Comparison of ENCODE assay signal across 8 mouse cellular contexts in genomic region chr13:89738776-89739695, GRCm38 (mm10). TPM values are rescaled to one million over a fixed set of nuclear protein-coding genes. Genes with fewer than 3 reads are reported as not detected.
DNase-seq lines count a peak whose midpoint lies in the region; ATAC-seq and TF ChIP-seq lines count a peak whose summit lies in the region.

No protein-coding gene starts in this region.

- no peak for TF ChIP-seq CTCF in CH12.LX (conservative IDR thresholded peaks at IDR 0.05 in 1 of 2, IDR thresholded peaks at IDR 0.05 in 1 of 2; ENCODE audit: low read depth in 2 of 2, low read length in 2 of 2)
- TF ChIP-seq CTCF in stomach, postnatal 0 days (IDR thresholded peaks at IDR 0.05; ENCODE audit: low read depth), result no peak

- H3K79me2 ChIP-seq in CH12.LX (replicated peaks; ENCODE audit: control insufficient read depth, extremely low read depth, insufficient read depth, poor library complexity, severe bottlenecking), result no peaks in the 10 kb centered on the region

- no peak for TF ChIP-seq RAD21 in CH12.LX (IDR thresholded peaks at IDR 0.05; ENCODE audit: low read depth, low read length)

- H3K4me2 ChIP-seq in CH12.LX (ENCODE audit: insufficient read depth, low read depth, poor library complexity, severe bottlenecking), result peak overlapping the region; percentile 97
- peak overlapping the region; percentile 91 for H3K4me2 ChIP-seq in heart, embryonic 14.5 days (ENCODE audit: low read length)
- H3K4me2 ChIP-seq in liver, embryonic 16.5 days (ENCODE audit: low read depth, low read length), result peak overlapping the region; percentile 64
- H3K4me2 ChIP-seq in neural tube, embryonic 11.5 days (ENCODE audit: low read depth), result peak overlapping the region; percentile 90
- H3K4me2 ChIP-seq in stomach, postnatal 0 days (replicated peaks; ENCODE audit: low read depth), result peak overlapping the region; percentile 98

- H3K36me3 ChIP-seq in CH12.LX (replicated peaks in 1 of 2; ENCODE audit: control insufficient read depth in 1 of 2, insufficient read depth in 1 of 2, low read length in 1 of 2), result peaks cover 0 to 3% of the 10 kb centered on the region in 2 experiments
- H3K36me3 ChIP-seq in forebrain, embryonic 10.5 days (replicated peaks), result no peaks in the 10 kb centered on the region
- H3K36me3 ChIP-seq in heart, embryonic 14.5 days (ENCODE audit: control insufficient read depth, insufficient read depth, low read length), result no peaks in the 10 kb centered on the region
- no peaks in the 10 kb centered on the region for H3K36me3 ChIP-seq in liver, embryonic 16.5 days (ENCODE audit: control insufficient read depth, insufficient read depth)
- no peaks in the 10 kb centered on the region for H3K36me3 ChIP-seq in neural tube, embryonic 11.5 days (ENCODE audit: control insufficient read depth, insufficient read depth, low read length)
- H3K36me3 ChIP-seq in stomach, postnatal 0 days (ENCODE audit: control insufficient read depth, insufficient read depth, low read length), result no peaks in the 10 kb centered on the region

- H3K9me3 ChIP-seq in CH12.LX (replicated peaks; ENCODE audit: low read length), result no peaks in the 10 kb centered on the region
- H3K9me3 ChIP-seq in forebrain, embryonic 10.5 days, result no peaks in the 10 kb centered on the region
- no peaks in the 10 kb centered on the region for H3K9me3 ChIP-seq in heart, embryonic 14.5 days (ENCODE audit: control insufficient read depth, low read length)
- no peaks in the 10 kb centered on the region for H3K9me3 ChIP-seq in liver, embryonic 16.5 days (replicated peaks; ENCODE audit: control insufficient read depth, low read length)
- no peaks in the 10 kb centered on the region for H3K9me3 ChIP-seq in neural tube, embryonic 11.5 days (ENCODE audit: control insufficient read depth, low read length)
- H3K9me3 ChIP-seq in stomach, postnatal 0 days (ENCODE audit: control insufficient read depth, low read length), result no peaks in the 10 kb centered on the region

- peak overlapping the region; percentile 25; the same call in 1 of the 2 replicates for H3K27ac ChIP-seq in CH12.LX (ENCODE audit: insufficient read depth, low read depth)
- H3K27ac ChIP-seq in forebrain, embryonic 10.5 days, result peak overlapping the region; percentile 95
- H3K27ac ChIP-seq in heart, embryonic 14.5 days (replicated peaks in 1 of 2; ENCODE audit: control insufficient read depth in 1 of 2, insufficient read depth in 1 of 2, low read depth in 2 of 2, low read length in 2 of 2), result peak overlapping the region; percentile 93 to 96
- H3K27ac ChIP-seq in liver, embryonic 16.5 days (ENCODE audit: low read length), result 0 out of 2 replicates have a peak overlapping the region, but pooled peaks have one; percentile 17
- H3K27ac ChIP-seq in neural tube, embryonic 11.5 days (ENCODE audit: low read depth, low read length), result 0 out of 2 replicates have a peak overlapping the region, but pooled peaks have one; percentile 78
- peak overlapping the region; percentile 88 for H3K27ac ChIP-seq in stomach, postnatal 0 days (replicated peaks)

- peak; percentile 71 for ATAC-seq in heart, embryonic 14.5 days (ENCODE audit: insufficient number of reproducible peaks, insufficient read depth, low FRiP score, low read depth)
- peak; percentile 78 for ATAC-seq in liver, embryonic 16.5 days (ENCODE audit: low read depth)
- peak; percentile 54 for ATAC-seq in neural tube, embryonic 11.5 days (ENCODE audit: insufficient read depth, low FRiP score, low TSS enrichment)
- ATAC-seq in stomach, postnatal 0 days (ENCODE audit: low FRiP score, low TSS enrichment), result peak; percentile 86

- H3K9ac ChIP-seq in CH12.LX (ENCODE audit: insufficient read depth, low read depth), result peak overlapping the region; percentile 70
- H3K9ac ChIP-seq in heart, embryonic 14.5 days (ENCODE audit: low read length), result peak overlapping the region; percentile 91
- no peak overlapping the region for H3K9ac ChIP-seq in liver, embryonic 16.5 days (ENCODE audit: low read depth, low read length)
- H3K9ac ChIP-seq in neural tube, embryonic 11.5 days (ENCODE audit: low read length), result peak overlapping the region; percentile 64
- H3K9ac ChIP-seq in stomach, postnatal 0 days (ENCODE audit: low read length), result peak overlapping the region; percentile 63

- dilution Hi-C loops in CH12.LX (cut with MboI; ENCODE audit: extremely low pct_ligation_motif_present, extremely low pct_unique_long_range_greater_than_20kb, low sequenced_read_pairs), result no loop called here

- peaks cover 1% of the 10 kb centered on the region for H3K27me3 ChIP-seq in CH12.LX (replicated peaks)
- H3K27me3 ChIP-seq in forebrain, embryonic 10.5 days (ENCODE audit: poor library complexity, severe bottlenecking), result peaks cover 8% of the 10 kb centered on the region; the same call in 1 of the 2 replicates
- H3K27me3 ChIP-seq in heart, embryonic 14.5 days (ENCODE audit: control insufficient read depth, insufficient read depth, low read length), result no peaks in the 10 kb centered on the region
- H3K27me3 ChIP-seq in liver, embryonic 16.5 days (ENCODE audit: control insufficient read depth, insufficient read depth, low read depth, low read length), result peaks cover 35% of the 10 kb centered on the region
- no peaks in the 10 kb centered on the region for H3K27me3 ChIP-seq in neural tube, embryonic 11.5 days (ENCODE audit: control insufficient read depth, insufficient read depth, low read length)
- H3K27me3 ChIP-seq in stomach, postnatal 0 days (ENCODE audit: control insufficient read depth, insufficient read depth, low read length), result no peaks in the 10 kb centered on the region

- 2% methylated on average over 31 of the region's 31 CpGs for WGBS in forebrain, embryonic 10.5 days
- 1% methylated on average over 31 of the region's 31 CpGs for WGBS in heart, embryonic 14.5 days
- WGBS in liver, embryonic 16.5 days (ENCODE audit: insufficient replicate concordance), result 2% methylated on average over 31 of the region's 31 CpGs
- WGBS in neural tube, embryonic 11.5 days, result under 1% methylated on average over 31 of the region's 31 CpGs
- 3% methylated on average over 31 of the region's 31 CpGs for WGBS in stomach, postnatal 0 days

- no peak for TF ChIP-seq EP300 in CH12.LX (IDR thresholded peaks at IDR 0.05; ENCODE audit: low read length)
- TF ChIP-seq EP300 in stomach, postnatal 0 days (optimal IDR thresholded peaks at IDR 0.05), result no peak

- peak; percentile 86 for DNase-seq in CH12.LX (ENCODE audit: extremely low read depth)
- DNase-seq in brain, adult 2 months (ENCODE audit: low read depth, low spot score), result peak; percentile 57
- DNase-seq in forebrain, embryonic 10.5 days (ENCODE audit: extremely low spot score, low spot score), result peak; percentile 78
- peak; percentile 91 for DNase-seq in kidney, postnatal 10 days
- DNase-seq in neural tube, embryonic 11.5 days (ENCODE audit: low spot score), result peak; percentile 80
- peak; percentile 86 for DNase-seq in stomach, postnatal 0 days (ENCODE audit: low spot score)

- in situ Hi-C loops in CH12.LX (cut with MboI; ENCODE audit: low pct_ligation_motif_present, low pct_unique_long_range_greater_than_20kb, low sequenced_read_pairs), result no loop called here

- peak overlapping the region; percentile 61 to 64 (median 63) for H3K4me3 ChIP-seq in CH12.LX (replicated peaks in 1 of 3; ENCODE audit: low read depth in 2 of 3, low read length in 2 of 3, poor library complexity in 1 of 3)
- peak overlapping the region; percentile 74 for H3K4me3 ChIP-seq in forebrain, embryonic 10.5 days
- H3K4me3 ChIP-seq in heart, embryonic 14.5 days (ENCODE audit: control insufficient read depth in 1 of 2, insufficient read depth in 1 of 2, low read depth in 1 of 2, low read length in 2 of 2), result peak overlapping the region; percentile 65 to 77
- H3K4me3 ChIP-seq in liver, embryonic 16.5 days (ENCODE audit: low read depth, low read length), result peak overlapping the region; percentile 60
- peak overlapping the region; percentile 64 for H3K4me3 ChIP-seq in neural tube, embryonic 11.5 days (ENCODE audit: low read depth, low read length)
- H3K4me3 ChIP-seq in stomach, postnatal 0 days (ENCODE audit: low read depth, low read length), result peak overlapping the region; percentile 60

- peaks cover 0 to 12% of the 10 kb centered on the region in 2 experiments; a peak in 2 of 4 replicates for H3K4me1 ChIP-seq in CH12.LX (ENCODE audit: control insufficient read depth in 1 of 2, insufficient read depth in 2 of 2)
- H3K4me1 ChIP-seq in forebrain, embryonic 10.5 days, result peaks cover 53% of the 10 kb centered on the region
- peaks cover 3 to 30% of the 10 kb centered on the region in 2 experiments for H3K4me1 ChIP-seq in heart, embryonic 14.5 days (ENCODE audit: control insufficient read depth in 2 of 2, insufficient read depth in 2 of 2, low read length in 2 of 2)
- no peaks in the 10 kb centered on the region; the same call in 1 of the 2 replicates for H3K4me1 ChIP-seq in liver, embryonic 16.5 days (ENCODE audit: control insufficient read depth, low read depth, low read length)
- H3K4me1 ChIP-seq in neural tube, embryonic 11.5 days (ENCODE audit: control insufficient read depth, insufficient read depth, low read length), result peaks cover 3% of the 10 kb centered on the region
- H3K4me1 ChIP-seq in stomach, postnatal 0 days (replicated peaks; ENCODE audit: control insufficient read depth, insufficient read depth), result peaks cover 2% of the 10 kb centered on the region

- TF ChIP-seq POLR2A in CH12.LX (IDR thresholded peaks at IDR 0.05; ENCODE audit: low read depth, low read length), result peak; percentile 67

TF ChIP-seq in CH12.LX, 34 proteins besides CTCF, POLR2A, EP300 and RAD21 (continues in another document):
- TF ChIP-seq PAX5 (IDR thresholded peaks at IDR 0.05; ENCODE audit: low read length) (no peak), IRF4 (IDR thresholded peaks at IDR 0.05; ENCODE audit: low read depth, low read length) (peak; percentile 15; the same call in 1 of the 2 replicates), ELF1 (IDR thresholded peaks at IDR 0.05; ENCODE audit: low read depth, low read length) (peak; percentile 66; the same call in 1 of the 2 replicates), JUN (IDR thresholded peaks at IDR 0.05; ENCODE audit: insufficient read depth, low read depth, low read length) (no peak), HCFC1 (IDR thresholded peaks at IDR 0.05; ENCODE audit: low read depth, low read length) (0 out of 2 replicates have a peak, but pooled peaks have one; percentile 16), POLR2AphosphoS2 (IDR thresholded peaks at IDR 0.05; ENCODE audit: low read depth, low read length) (no peak), GABPA (IDR thresholded peaks at IDR 0.05; ENCODE audit: insufficient replicate concordance, low read depth, low read length) (no peak)

RNA-seq across cellular contexts. Expression of gene Vcan, which starts 3.3 kb away (rescaled TPM):
- total RNA-seq in CH12.LX (2012; rRNA removed), result 0.04 and 0.17 TPM in 2 replicates
- total RNA-seq in CH12.LX (2014; rRNA removed), result 0.07 and 0.12 TPM in 2 replicates
- 0.23 and 0.63 TPM in 2 replicates for polyA plus RNA-seq in CH12.LX (2012; ENCODE audit: insufficient read length, low read depth)
- 27.3 and 38.5 TPM in 2 replicates for polyA plus RNA-seq in forebrain, embryonic 10.5 days (2016; fragmentation: Nextera tagmentation; extraction: Ambion mirVana)
- polyA plus RNA-seq in heart, embryonic 14.5 days (2014; fragmentation: Nextera tagmentation; extraction: Ambion mirVana), result 71.8 and 73.0 TPM in 2 replicates
- polyA plus RNA-seq in liver, embryonic 16.5 days (2015; fragmentation: Nextera tagmentation; extraction: Ambion mirVana), result 1.1 and 1.2 TPM in 2 replicates
- 63.0 and 68.6 TPM in 2 replicates for polyA plus RNA-seq in neural tube, embryonic 11.5 days (2014; fragmentation: Nextera tagmentation; extraction: Ambion mirVana)
- 7.6 and 10.0 TPM in 2 replicates for polyA plus RNA-seq in stomach, postnatal 0 days (2015; fragmentation: Nextera tagmentation; extraction: Ambion mirVana)

Comparison
In these comparisons a context has a peak if more than half of its experiments do, and no peak if none do; other contexts are left out.
1. Peak in every context shown above with its lines: DNase-seq, ATAC-seq, H3K4me3 ChIP-seq and H3K27ac ChIP-seq.
2. H3K27ac ChIP-seq: peak in every context shown above with its lines; median percentile 95 in forebrain, embryonic 10.5 days; 94 in heart, embryonic 14.5 days; 88 in stomach, postnatal 0 days; 78 in neural tube, embryonic 11.5 days; 25 in CH12.LX; 17 in liver, embryonic 16.5 days.